Mouse (Mus musculus): ENCODE measurements at regions not wholly inside any gene's neighbourhood (a gene's known extent, or its start where the extent isn't known, plus 50 kb on each side); places are given as distances from the start of the nearest gene placed in this dataset.

GRCm38 (mm10) chr13:101504241-101504640 is 263.8 kb downstream of the Pik3r1 start:
- TF ChIP-seq CTCF (IDR thresholded peaks at IDR 0.05; ENCODE audit: low read depth, low read length) (no peak), POLR2A (IDR thresholded peaks at IDR 0.05; ENCODE audit: borderline replicate concordance, low read depth, low read length) (no peak)

Measured in bone marrow macrophage, adult 2 months (primary cell).